Mouse (Mus musculus): ENCODE measurements around the gene Dsp. TPM values are rescaled to one million over a fixed set of nuclear protein-coding genes. Genes with fewer than 3 reads are reported as not detected.

Gene Dsp
- total and polyA plus RNA-seq, 3 experiments: 0.17 TPM; not detected in 2

- Histone ChIP-seq H3K4me2 (ENCODE audit: insufficient read depth, low read depth, poor library complexity, severe bottlenecking) (no peak overlapping the region; the same call in 1 of the 2 replicates), H3K79me2 (replicated peaks; ENCODE audit: control insufficient read depth, extremely low read depth, insufficient read depth, poor library complexity, severe bottlenecking) (no peaks in the 10 kb centered on the region), H3K4me1 (ENCODE audit: control insufficient read depth in 1 of 2, insufficient read depth in 2 of 2) (peaks cover 0 to 4% of the 10 kb centered on the region in 2 experiments; a peak in 1 of 4 replicates), H3K36me3 (replicated peaks in 1 of 2; ENCODE audit: control insufficient read depth in 1 of 2, insufficient read depth in 1 of 2, low read length in 1 of 2) (no peaks in the 10 kb centered on the region), H3K27me3 (replicated peaks) (no peaks in the 10 kb centered on the region), H3K4me3 (replicated peaks in 1 of 3; ENCODE audit: low read depth in 2 of 3, low read length in 2 of 3, poor library complexity in 1 of 3) (no peak overlapping the region), H3K9me3 (replicated peaks; ENCODE audit: low read length) (no peaks in the 10 kb centered on the region), H3K27ac (ENCODE audit: insufficient read depth, low read depth) (no peak overlapping the region), H3K9ac (ENCODE audit: insufficient read depth, low read depth) (no peak overlapping the region)
- in situ Hi-C loops (cut with MboI; ENCODE audit: low pct_ligation_motif_present, low pct_unique_long_range_greater_than_20kb, low sequenced_read_pairs): no loop called here
- dilution Hi-C loops (cut with MboI; ENCODE audit: extremely low pct_ligation_motif_present, extremely low pct_unique_long_range_greater_than_20kb, low sequenced_read_pairs): no loop called here
- no peak for DNase-seq (ENCODE audit: extremely low read depth)
- TF ChIP-seq MAZ (IDR thresholded peaks at IDR 0.05; ENCODE audit: low read depth, low read length) (no peak), ZNF384 (IDR thresholded peaks at IDR 0.05; ENCODE audit: low read depth, low read length) (no peak), MEF2A (IDR thresholded peaks at IDR 0.05; ENCODE audit: borderline replicate concordance, low read depth, low read length) (no peak)
These were observed 6.0 kb upstream of the Dsp start for GRCm38 (mm10) chr13:38144962-38145713.

- H3K27me3 ChIP-seq (replicated peaks): no peaks in the 10 kb centered on the region
- dilution Hi-C loops (cut with MboI; ENCODE audit: extremely low pct_ligation_motif_present, extremely low pct_unique_long_range_greater_than_20kb, low sequenced_read_pairs): no loop called here
These were observed 2.7 kb upstream of the Dsp start for GRCm38 (mm10) chr13:38148348-38148747.

GRCm38 (mm10) chr13:38151671-38152428, 756 bp downstream of the Dsp start:
- dilution Hi-C loops (cut with MboI; ENCODE audit: extremely low pct_ligation_motif_present, extremely low pct_unique_long_range_greater_than_20kb, low sequenced_read_pairs): no loop called here
- H3K4me2 ChIP-seq (ENCODE audit: insufficient read depth, low read depth, poor library complexity, severe bottlenecking): no peak overlapping the region
- H3K79me2 ChIP-seq (replicated peaks; ENCODE audit: control insufficient read depth, extremely low read depth, insufficient read depth, poor library complexity, severe bottlenecking): no peaks in the 10 kb centered on the region
- H3K27me3 ChIP-seq (replicated peaks): no peaks in the 10 kb centered on the region
- no peak overlapping the region for H3K27ac ChIP-seq (ENCODE audit: insufficient read depth, low read depth)
- H3K36me3 ChIP-seq (replicated peaks in 1 of 2; ENCODE audit: control insufficient read depth in 1 of 2, insufficient read depth in 1 of 2, low read length in 1 of 2): no peaks in the 10 kb centered on the region
- no peak overlapping the region for H3K4me3 ChIP-seq (replicated peaks in 1 of 3; ENCODE audit: low read depth in 2 of 3, low read length in 2 of 3, poor library complexity in 1 of 3)
- H3K4me1 ChIP-seq (ENCODE audit: control insufficient read depth in 1 of 2, insufficient read depth in 2 of 2): peaks cover 4 to 7% of the 10 kb centered on the region in 2 experiments; a peak in 3 of 4 replicates
- DNase-seq (ENCODE audit: extremely low read depth): no peak
- H3K9me3 ChIP-seq (replicated peaks; ENCODE audit: low read length): peaks cover 15% of the 10 kb centered on the region
- no peak overlapping the region for H3K9ac ChIP-seq (ENCODE audit: insufficient read depth, low read depth)
- TF ChIP-seq ELF1 (IDR thresholded peaks at IDR 0.05; ENCODE audit: low read depth, low read length): no peak
- TF ChIP-seq MAFK (IDR thresholded peaks at IDR 0.05; ENCODE audit: insufficient replicate concordance, low read length): no peak
- no peak for TF ChIP-seq SMC3 (IDR thresholded peaks at IDR 0.05; ENCODE audit: low read depth, low read length)
- no peak for TF ChIP-seq E2F4 (IDR thresholded peaks at IDR 0.05; ENCODE audit: insufficient replicate concordance, low read depth, low read length)
- TF ChIP-seq JUND (conservative IDR thresholded peaks at IDR 0.05; ENCODE audit: low read depth, low read length): no peak
- no peak for TF ChIP-seq ZC3H11A (IDR thresholded peaks at IDR 0.05; ENCODE audit: low read depth, low read length)
- TF ChIP-seq TCF12 (IDR thresholded peaks at IDR 0.05; ENCODE audit: low read depth, low read length): no peak
- no peak for TF ChIP-seq BHLHE40 (IDR thresholded peaks at IDR 0.05; ENCODE audit: low read depth, low read length)
- in situ Hi-C loops (cut with MboI; ENCODE audit: low pct_ligation_motif_present, low pct_unique_long_range_greater_than_20kb, low sequenced_read_pairs): no loop called here

More at GRCm38 (mm10) chr13:38148348-38148747, 2.7 kb upstream of the Dsp start:
- Histone ChIP-seq H3K27ac (ENCODE audit: insufficient read depth, low read depth) (no peak overlapping the region), H3K4me3 (replicated peaks in 1 of 3; ENCODE audit: low read depth in 2 of 3, low read length in 2 of 3, poor library complexity in 1 of 3) (no peak overlapping the region), H3K79me2 (replicated peaks; ENCODE audit: control insufficient read depth, extremely low read depth, insufficient read depth, poor library complexity, severe bottlenecking) (no peaks in the 10 kb centered on the region), H3K9me3 (replicated peaks; ENCODE audit: low read length) (peaks cover 15% of the 10 kb centered on the region), H3K9ac (ENCODE audit: insufficient read depth, low read depth) (no peak overlapping the region), H3K4me2 (ENCODE audit: insufficient read depth, low read depth, poor library complexity, severe bottlenecking) (no peak overlapping the region), H3K4me1 (ENCODE audit: control insufficient read depth in 1 of 2, insufficient read depth in 2 of 2) (peaks cover 0 to 1% of the 10 kb centered on the region in 2 experiments; a peak in 1 of 4 replicates), H3K36me3 (replicated peaks in 1 of 2; ENCODE audit: control insufficient read depth in 1 of 2, insufficient read depth in 1 of 2, low read length in 1 of 2) (no peaks in the 10 kb centered on the region)
- TF ChIP-seq KAT2A (IDR thresholded peaks at IDR 0.05; ENCODE audit: insufficient replicate concordance, low read length) (no peak), EP300 (IDR thresholded peaks at IDR 0.05; ENCODE audit: low read length) (no peak), ZC3H11A (IDR thresholded peaks at IDR 0.05; ENCODE audit: low read depth, low read length) (no peak), UBTF (IDR thresholded peaks at IDR 0.05; ENCODE audit: low read depth, low read length) (no peak), JUN (IDR thresholded peaks at IDR 0.05; ENCODE audit: insufficient read depth, low read depth, low read length) (no peak), BHLHE40 (IDR thresholded peaks at IDR 0.05; ENCODE audit: low read depth, low read length) (no peak), MYC (IDR thresholded peaks at IDR 0.05; ENCODE audit: low read depth, low read length) (no peak), TBP (conservative IDR thresholded peaks at IDR 0.05; ENCODE audit: low read depth, low read length) (no peak), MAZ (IDR thresholded peaks at IDR 0.05; ENCODE audit: low read depth, low read length) (no peak), MEF2A (IDR thresholded peaks at IDR 0.05; ENCODE audit: borderline replicate concordance, low read depth, low read length) (no peak), CHD2 (IDR thresholded peaks at IDR 0.05; ENCODE audit: low read length) (no peak), USF1 (IDR thresholded peaks at IDR 0.05; ENCODE audit: low read depth, low read length) (no peak), CHD1 (IDR thresholded peaks at IDR 0.05; ENCODE audit: low read depth, low read length) (no peak), JUND (conservative IDR thresholded peaks at IDR 0.05; ENCODE audit: low read depth, low read length) (no peak), NRF1 (IDR thresholded peaks at IDR 0.05; ENCODE audit: low read depth, low read length) (no peak)
- no peak for DNase-seq (ENCODE audit: extremely low read depth)
- in situ Hi-C loops (cut with MboI; ENCODE audit: low pct_ligation_motif_present, low pct_unique_long_range_greater_than_20kb, low sequenced_read_pairs): no loop called here

All from CH12.LX (cell line).